Mouse (Mus musculus) ES-E14 (cell line): ENCODE results near the gene Gp5.

Experiments used
- HCFC1 ChIP-seq: IDR thresholded peaks from 2 replicates; pipeline ENCODE4 v1.6.1; 2012; ENCODE audit warnings: low read length, inconsistent platforms, borderline replicate concordance; ENCODE audit not compliant: insufficient read depth
- MAFK ChIP-seq: IDR thresholded peaks from 2 replicates; pipeline ENCODE4 v1.6.1; 2014; ENCODE audit warnings: mild to moderate bottlenecking, low read depth, low read length, inconsistent platforms; ENCODE audit not compliant: insufficient read depth
- ZC3H11A ChIP-seq: IDR thresholded peaks from 2 replicates; pipeline ENCODE4 v1.6.1; 2012; ENCODE audit warnings: low read depth, mild to moderate bottlenecking, inconsistent platforms, low read length, borderline replicate concordance
- ZNF384 ChIP-seq: IDR thresholded peaks from 2 replicates; pipeline ENCODE4 v1.6.1; 2012; ENCODE audit warnings: low read depth, low read length, inconsistent platforms

DNA sequence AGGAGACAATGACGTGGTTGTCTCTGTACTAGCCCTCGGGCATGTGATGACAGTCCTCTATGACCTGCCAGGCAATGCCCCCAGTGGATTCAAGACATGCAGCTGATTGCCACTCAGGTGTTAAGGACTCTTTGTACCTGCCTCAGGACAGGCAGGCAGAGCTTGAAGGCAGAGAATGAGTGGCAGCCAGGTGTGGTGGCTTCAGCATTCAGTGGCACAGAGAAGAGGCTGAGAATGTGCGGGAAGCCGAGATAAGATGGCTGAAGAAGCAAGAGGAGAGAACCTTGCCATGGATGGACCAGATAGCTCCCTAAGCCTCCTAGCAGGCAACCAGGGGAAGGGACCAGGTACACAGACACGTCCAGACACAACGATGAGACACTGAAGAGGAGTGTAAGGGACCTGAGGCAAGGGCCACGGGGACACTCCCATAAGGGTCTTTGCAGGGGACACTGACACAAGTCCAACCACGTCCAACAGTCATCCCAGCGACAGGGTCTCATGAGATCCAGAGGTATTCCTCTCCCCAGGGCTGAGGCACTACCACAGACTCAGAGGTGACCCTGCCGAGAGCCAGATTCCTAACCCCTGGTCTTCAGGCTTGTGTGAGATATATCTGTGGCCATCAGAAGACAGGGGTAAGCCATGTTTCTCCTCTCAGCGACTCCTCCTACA, 13.8 kb downstream of the Gp5 start:
- TF ChIP-seq ZNF384 (no peak), ZC3H11A (no peak), MAFK (no peak), HCFC1 (no peak)
